Mouse (Mus musculus): ENCODE results near the gene Myo16. TPM values are rescaled to one million over a fixed set of nuclear protein-coding genes. Genes with fewer than 3 reads are reported as not detected.

Myo16 gene
- polyA plus RNA-seq, 1 experiment from 2014 or later = 0.27 TPM

DNA sequence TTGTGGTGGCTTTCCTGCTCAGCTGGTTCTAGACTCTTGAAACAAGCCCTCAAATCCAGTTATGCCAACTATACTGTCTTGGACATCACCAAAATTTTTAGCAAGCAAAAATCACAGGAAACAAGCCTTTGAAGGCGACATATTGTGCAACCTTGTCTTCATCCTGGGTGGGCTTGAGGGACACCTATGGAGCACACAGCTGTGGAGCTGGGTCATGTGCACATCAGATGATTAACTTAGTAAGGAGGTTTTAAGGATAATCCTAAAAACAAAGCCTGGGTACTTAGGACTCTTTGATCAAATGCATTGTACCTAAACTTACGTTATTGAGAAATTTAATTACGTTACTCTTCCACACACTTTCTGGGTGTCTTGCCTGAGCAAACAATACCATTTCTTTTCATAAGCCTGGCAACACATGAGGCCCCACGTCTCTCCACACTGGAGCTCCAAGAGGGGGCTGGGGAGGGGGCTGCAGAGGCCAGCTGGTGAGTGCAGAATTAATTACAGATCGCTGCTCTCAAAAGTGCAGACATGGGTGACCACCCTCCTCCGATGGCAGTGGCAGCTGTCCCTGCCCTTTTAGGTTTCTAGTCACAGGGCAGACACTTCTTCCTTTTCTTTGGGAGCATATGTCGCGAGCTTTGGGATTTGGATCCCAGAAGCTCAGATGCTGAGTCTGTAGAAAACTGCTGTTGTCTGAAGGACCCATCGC, 19.5 kb downstream of the Myo16 start:
- Histone ChIP-seq H3K9me3 (ENCODE audit: control insufficient read depth, low read length) (no peaks in the 10 kb centered on the region), H3K27ac (ENCODE audit: low read depth, low read length) (no peak overlapping the region), H3K27me3 (ENCODE audit: control insufficient read depth, insufficient read depth, low read length) (no peaks in the 10 kb centered on the region), H3K4me1 (ENCODE audit: control insufficient read depth, insufficient read depth, low read length) (no peaks in the 10 kb centered on the region), H3K36me3 (ENCODE audit: control insufficient read depth, insufficient read depth, low read length) (no peaks in the 10 kb centered on the region), H3K9ac (ENCODE audit: low read depth, low read length) (no peak overlapping the region), H3K4me2 (replicated peaks; ENCODE audit: low read depth, low read length) (no peak overlapping the region), H3K4me3 (ENCODE audit: low read length) (no peak overlapping the region)
- ATAC-seq (ENCODE audit: low FRiP score, low TSS enrichment) = no peak
- WGBS = 51% methylated on average over 9 of the region's 9 CpGs

DNA sequence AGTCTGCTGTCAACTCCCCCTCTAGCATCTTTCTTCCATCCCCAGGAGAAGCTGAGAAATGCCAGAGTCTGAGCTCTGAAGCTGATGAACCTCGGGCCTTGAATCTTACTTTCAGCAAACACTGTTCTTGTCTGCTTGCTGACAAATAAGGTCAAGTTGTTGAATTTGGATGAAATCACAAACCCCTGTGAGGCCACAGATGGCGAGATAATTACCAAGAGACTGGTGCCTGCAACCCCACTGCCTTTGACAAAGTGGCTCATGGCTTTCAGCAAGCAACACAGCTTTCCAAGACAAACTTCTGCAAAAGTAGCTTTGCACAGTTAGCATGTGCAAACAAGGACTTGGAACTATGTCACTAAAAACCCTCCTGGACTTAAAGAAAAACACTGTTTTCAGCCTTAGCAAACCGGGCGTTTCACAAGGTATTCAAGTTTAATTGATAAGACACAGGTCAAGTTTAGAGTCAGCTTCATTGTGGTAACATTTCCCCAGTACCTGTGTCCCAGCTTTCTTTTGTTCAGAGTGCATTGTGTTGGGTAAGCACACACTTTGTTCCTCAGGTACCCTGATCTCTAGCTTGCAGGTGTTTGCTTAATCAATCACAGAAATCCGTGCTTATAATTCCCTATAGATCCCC, 20.6 kb downstream of the Myo16 start:
- Histone ChIP-seq H3K9me3 (ENCODE audit: control insufficient read depth, low read length) (no peaks in the 10 kb centered on the region), H3K9ac (ENCODE audit: low read depth, low read length) (no peak overlapping the region), H3K27me3 (ENCODE audit: control insufficient read depth, insufficient read depth, low read length) (no peaks in the 10 kb centered on the region), H3K4me3 (ENCODE audit: low read length) (no peak overlapping the region), H3K4me1 (ENCODE audit: control insufficient read depth, insufficient read depth, low read length) (no peaks in the 10 kb centered on the region), H3K27ac (ENCODE audit: low read depth, low read length) (no peak overlapping the region), H3K4me2 (replicated peaks; ENCODE audit: low read depth, low read length) (no peak overlapping the region), H3K36me3 (ENCODE audit: control insufficient read depth, insufficient read depth, low read length) (no peaks in the 10 kb centered on the region)
- 55% methylated on average over 5 of the region's 5 CpGs for WGBS
- ATAC-seq (ENCODE audit: low FRiP score, low TSS enrichment) = no peak

- ATAC-seq (ENCODE audit: low FRiP score, low TSS enrichment) = no peak
- Histone ChIP-seq H3K9me3 (ENCODE audit: control insufficient read depth, low read length) (no peaks in the 10 kb centered on the region), H3K4me3 (ENCODE audit: low read length) (no peak overlapping the region), H3K36me3 (ENCODE audit: control insufficient read depth, insufficient read depth, low read length) (no peaks in the 10 kb centered on the region), H3K4me1 (ENCODE audit: control insufficient read depth, insufficient read depth, low read length) (no peaks in the 10 kb centered on the region), H3K27me3 (ENCODE audit: control insufficient read depth, insufficient read depth, low read length) (no peaks in the 10 kb centered on the region), H3K4me2 (replicated peaks; ENCODE audit: low read depth, low read length) (no peak overlapping the region), H3K9ac (ENCODE audit: low read depth, low read length) (no peak overlapping the region), H3K27ac (ENCODE audit: low read depth, low read length) (no peak overlapping the region)
- WGBS = 85% methylated on average over 7 of the region's 7 CpGs
Observed at GRCm38 (mm10) chr8:10174841-10175680, 21.4 kb downstream of the Myo16 start.

DNA sequence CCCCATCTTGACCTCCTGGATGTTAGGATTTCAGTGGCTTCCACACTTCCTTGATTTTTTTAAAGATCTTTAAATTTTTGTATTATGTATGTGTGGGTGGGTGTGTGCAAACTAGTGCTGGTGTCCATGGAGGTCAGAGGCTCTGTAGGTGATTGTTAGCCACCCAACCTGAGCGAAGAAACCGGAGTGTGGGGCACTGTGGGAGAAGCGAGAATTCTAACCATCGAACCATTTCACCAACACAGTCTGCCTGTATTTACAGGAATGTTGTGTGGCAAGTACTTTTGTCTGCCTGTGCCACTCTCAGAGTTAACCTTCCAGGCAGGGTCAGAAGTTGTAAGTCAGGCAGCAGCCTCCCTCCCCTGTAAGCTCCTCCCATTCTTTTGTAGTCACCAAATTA, 22.3 kb downstream of the Myo16 start:
- no peaks in the 10 kb centered on the region for H3K4me1 ChIP-seq (ENCODE audit: control insufficient read depth, insufficient read depth, low read length)
- no peak overlapping the region for H3K9ac ChIP-seq (ENCODE audit: low read depth, low read length)
- WGBS = 78% methylated on average over 4 of the region's 4 CpGs
- no peaks in the 10 kb centered on the region for H3K36me3 ChIP-seq (ENCODE audit: control insufficient read depth, insufficient read depth, low read length)
- no peak for ATAC-seq (ENCODE audit: low FRiP score, low TSS enrichment)
- H3K4me3 ChIP-seq (ENCODE audit: low read length) = no peak overlapping the region
- no peak overlapping the region for H3K4me2 ChIP-seq (replicated peaks; ENCODE audit: low read depth, low read length)
- no peaks in the 10 kb centered on the region for H3K9me3 ChIP-seq (ENCODE audit: control insufficient read depth, low read length)
- H3K27me3 ChIP-seq (ENCODE audit: control insufficient read depth, insufficient read depth, low read length) = no peaks in the 10 kb centered on the region
- no peak overlapping the region for H3K27ac ChIP-seq (ENCODE audit: low read depth, low read length)

GRCm38 (mm10) chr8:10177131-10177530, 23.4 kb downstream of the Myo16 start:
- Histone ChIP-seq H3K9me3 (ENCODE audit: control insufficient read depth, low read length) (no peaks in the 10 kb centered on the region), H3K27ac (ENCODE audit: low read depth, low read length) (no peak overlapping the region), H3K36me3 (ENCODE audit: control insufficient read depth, insufficient read depth, low read length) (no peaks in the 10 kb centered on the region), H3K4me3 (ENCODE audit: low read length) (no peak overlapping the region), H3K27me3 (ENCODE audit: control insufficient read depth, insufficient read depth, low read length) (no peaks in the 10 kb centered on the region), H3K4me1 (ENCODE audit: control insufficient read depth, insufficient read depth, low read length) (no peaks in the 10 kb centered on the region), H3K9ac (ENCODE audit: low read depth, low read length) (no peak overlapping the region), H3K4me2 (replicated peaks; ENCODE audit: low read depth, low read length) (no peak overlapping the region)
- WGBS = 58% methylated on average over 4 of the region's 4 CpGs
- no peak for ATAC-seq (ENCODE audit: low FRiP score, low TSS enrichment)

GRCm38 (mm10) chr8:10178986-10179385, 25.3 kb downstream of the Myo16 start:
- Histone ChIP-seq H3K9ac (ENCODE audit: low read depth, low read length) (no peak overlapping the region), H3K27me3 (ENCODE audit: control insufficient read depth, insufficient read depth, low read length) (no peaks in the 10 kb centered on the region), H3K36me3 (ENCODE audit: control insufficient read depth, insufficient read depth, low read length) (no peaks in the 10 kb centered on the region), H3K4me3 (ENCODE audit: low read length) (no peak overlapping the region), H3K9me3 (ENCODE audit: control insufficient read depth, low read length) (no peaks in the 10 kb centered on the region), H3K27ac (ENCODE audit: low read depth, low read length) (no peak overlapping the region), H3K4me1 (ENCODE audit: control insufficient read depth, insufficient read depth, low read length) (no peaks in the 10 kb centered on the region), H3K4me2 (replicated peaks; ENCODE audit: low read depth, low read length) (no peak overlapping the region)
- ATAC-seq (ENCODE audit: low FRiP score, low TSS enrichment) = no peak

GRCm38 (mm10) chr8:10190607-10191006, 36.9 kb downstream of the Myo16 start:
- Histone ChIP-seq H3K27ac (ENCODE audit: low read depth, low read length) (no peak overlapping the region), H3K36me3 (ENCODE audit: control insufficient read depth, insufficient read depth, low read length) (no peaks in the 10 kb centered on the region), H3K9ac (ENCODE audit: low read depth, low read length) (no peak overlapping the region), H3K9me3 (ENCODE audit: control insufficient read depth, low read length) (no peaks in the 10 kb centered on the region; the same call in 1 of the 2 replicates), H3K27me3 (ENCODE audit: control insufficient read depth, insufficient read depth, low read length) (no peaks in the 10 kb centered on the region), H3K4me3 (ENCODE audit: low read length) (no peak overlapping the region), H3K4me1 (ENCODE audit: control insufficient read depth, insufficient read depth, low read length) (no peaks in the 10 kb centered on the region), H3K4me2 (replicated peaks; ENCODE audit: low read depth, low read length) (no peak overlapping the region)
- no peak for ATAC-seq (ENCODE audit: low FRiP score, low TSS enrichment)
- WGBS = 65% methylated on average over 6 of the region's 6 CpGs

- H3K4me1 ChIP-seq (ENCODE audit: control insufficient read depth, insufficient read depth, low read length) = no peaks in the 10 kb centered on the region
- ATAC-seq (ENCODE audit: low FRiP score, low TSS enrichment) = no peak
- no peaks in the 10 kb centered on the region for H3K9me3 ChIP-seq (ENCODE audit: control insufficient read depth, low read length)
- no peaks in the 10 kb centered on the region for H3K27me3 ChIP-seq (ENCODE audit: control insufficient read depth, insufficient read depth, low read length)
- H3K36me3 ChIP-seq (ENCODE audit: control insufficient read depth, insufficient read depth, low read length) = no peaks in the 10 kb centered on the region
- no peak overlapping the region for H3K4me2 ChIP-seq (replicated peaks; ENCODE audit: low read depth, low read length)
- no peak overlapping the region for H3K4me3 ChIP-seq (ENCODE audit: low read length)
- 81% methylated on average over 7 of the region's 7 CpGs for WGBS
- H3K9ac ChIP-seq (ENCODE audit: low read depth, low read length) = no peak overlapping the region
- no peak overlapping the region for H3K27ac ChIP-seq (ENCODE audit: low read depth, low read length)
Observed at GRCm38 (mm10) chr8:10198164-10198563, 44.5 kb downstream of the Myo16 start.

GRCm38 (mm10) chr8:10199301-10199700, 45.6 kb downstream of the Myo16 start:
- Histone ChIP-seq H3K4me1 (ENCODE audit: control insufficient read depth, insufficient read depth, low read length) (no peaks in the 10 kb centered on the region), H3K36me3 (ENCODE audit: control insufficient read depth, insufficient read depth, low read length) (no peaks in the 10 kb centered on the region), H3K9ac (ENCODE audit: low read depth, low read length) (no peak overlapping the region), H3K27me3 (ENCODE audit: control insufficient read depth, insufficient read depth, low read length) (no peaks in the 10 kb centered on the region), H3K4me3 (ENCODE audit: low read length) (no peak overlapping the region), H3K4me2 (replicated peaks; ENCODE audit: low read depth, low read length) (no peak overlapping the region), H3K9me3 (ENCODE audit: control insufficient read depth, low read length) (no peaks in the 10 kb centered on the region), H3K27ac (ENCODE audit: low read depth, low read length) (no peak overlapping the region)
- no peak for ATAC-seq (ENCODE audit: low FRiP score, low TSS enrichment)
- 75% methylated on average over 5 of the region's 5 CpGs for WGBS

Data from kidney, embryonic 14.5 days (tissue).